In the genomic region with DNA sequence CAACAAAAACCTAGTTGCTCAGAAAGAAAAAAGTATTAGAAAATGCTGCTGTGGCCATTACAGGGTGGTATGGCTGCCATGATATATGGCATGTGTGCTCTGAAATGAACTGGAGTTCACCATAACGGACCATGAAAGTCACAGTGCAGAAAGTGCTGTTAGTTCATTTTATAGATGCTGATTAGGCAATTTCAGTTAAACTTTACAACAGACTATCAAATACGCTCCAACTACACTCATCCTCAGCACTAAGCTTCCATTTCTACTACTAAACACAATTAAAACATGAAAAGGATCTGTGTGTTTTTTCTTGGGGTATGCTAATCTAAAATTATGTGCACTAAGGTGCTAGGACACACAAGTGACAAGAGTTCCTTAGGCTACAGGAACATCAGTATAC, we compare ENCODE assay signal across 8 mouse cellular contexts.
DNase-seq lines count a peak whose midpoint lies in the region; ATAC-seq and TF ChIP-seq lines count a peak whose summit lies in the region.

No protein-coding gene starts in this region.

- no peaks in the 10 kb centered on the region for H3K9me3 ChIP-seq in lung, embryonic 15.5 days
- H3K9me3 ChIP-seq in forebrain, embryonic 11.5 days (ENCODE audit: control insufficient read depth, low read length): no peaks in the 10 kb centered on the region
- H3K9me3 ChIP-seq in limb, embryonic 13.5 days: no peaks in the 10 kb centered on the region

- no peak for DNase-seq in lung, postnatal 36 days
- no peak for DNase-seq in forebrain, embryonic 11.5 days (ENCODE audit: low spot score)
- no peak for DNase-seq in thymus, postnatal 4 days
- DNase-seq in embryo, embryonic 10 days (ENCODE audit: low spot score): no peak
- DNase-seq in frontal cortex, postnatal 10 days (ENCODE audit: low spot score in 2 of 2): no peak

- no peak for ATAC-seq in lung, embryonic 15.5 days (ENCODE audit: borderline replicate concordance, extremely low read depth, low FRiP score, low TSS enrichment)
- ATAC-seq in forebrain, embryonic 11.5 days (replicated peaks; ENCODE audit: low FRiP score): no peak
- no peak for ATAC-seq in limb, embryonic 13.5 days (ENCODE audit: low FRiP score, low read depth)

- TF ChIP-seq CTCF in small intestine, adult 2 months (IDR thresholded peaks at IDR 0.05; ENCODE audit: extremely low read depth, insufficient read length, insufficient replicate concordance, low read depth, low read length): no peak

- TF ChIP-seq POLR2A in small intestine, adult 2 months (IDR thresholded peaks at IDR 0.05; ENCODE audit: low read depth, low read length): no peak

- no peaks in the 10 kb centered on the region for H3K27me3 ChIP-seq in lung, embryonic 15.5 days
- H3K27me3 ChIP-seq in forebrain, embryonic 11.5 days (ENCODE audit: control insufficient read depth, insufficient read depth, low read length): no peaks in the 10 kb centered on the region
- H3K27me3 ChIP-seq in limb, embryonic 13.5 days: no peaks in the 10 kb centered on the region
- no peaks in the 10 kb centered on the region for H3K27me3 ChIP-seq in small intestine, adult 2 months (ENCODE audit: control insufficient read depth, insufficient read depth, low read length)

- H3K27ac ChIP-seq in lung, embryonic 15.5 days: no peak overlapping the region
- no peak overlapping the region for H3K27ac ChIP-seq in forebrain, embryonic 11.5 days (ENCODE audit: low read depth, low read length)
- H3K27ac ChIP-seq in limb, embryonic 13.5 days: no peak overlapping the region
- H3K27ac ChIP-seq in small intestine, adult 2 months (ENCODE audit: insufficient read depth, low read depth, low read length): 0 out of 2 replicates have a peak overlapping the region, but pooled peaks have one; percentile 21

- no peaks in the 10 kb centered on the region for H3K36me3 ChIP-seq in lung, embryonic 15.5 days
- H3K36me3 ChIP-seq in forebrain, embryonic 11.5 days (ENCODE audit: control insufficient read depth, insufficient read depth, low read length): no peaks in the 10 kb centered on the region
- no peaks in the 10 kb centered on the region for H3K36me3 ChIP-seq in limb, embryonic 13.5 days
- H3K36me3 ChIP-seq in small intestine, adult 2 months (ENCODE audit: control insufficient read depth, insufficient read depth, low read length): no peaks in the 10 kb centered on the region

- H3K4me2 ChIP-seq in lung, embryonic 15.5 days: peak overlapping the region; percentile 71
- peak overlapping the region; percentile 73 for H3K4me2 ChIP-seq in forebrain, embryonic 11.5 days (ENCODE audit: low read depth, low read length, severe bottlenecking)
- H3K4me2 ChIP-seq in limb, embryonic 13.5 days (replicated peaks): peak overlapping the region; percentile 80

- WGBS in lung, embryonic 15.5 days: 56% methylated on average over 2 of the region's 2 CpGs
- WGBS in forebrain, embryonic 11.5 days: 70% methylated on average over 2 of the region's 2 CpGs
- WGBS in limb, embryonic 13.5 days: 29% methylated on average over 2 of the region's 2 CpGs
- WGBS in small intestine, adult 2 months: 27% methylated on average over 2 of the region's 2 CpGs

- H3K9ac ChIP-seq in lung, embryonic 15.5 days: peak overlapping the region; percentile 73; the same call in 1 of the 2 replicates
- peak overlapping the region; percentile 97 for H3K9ac ChIP-seq in forebrain, embryonic 11.5 days (ENCODE audit: low read length)
- H3K9ac ChIP-seq in limb, embryonic 13.5 days: peak overlapping the region; percentile 89

- H3K4me3 ChIP-seq in lung, embryonic 15.5 days: peak overlapping the region; percentile 75
- H3K4me3 ChIP-seq in forebrain, embryonic 11.5 days (ENCODE audit: low read depth, low read length): peak overlapping the region; percentile 88
- peak overlapping the region; percentile 87 for H3K4me3 ChIP-seq in limb, embryonic 13.5 days
- no peak overlapping the region for H3K4me3 ChIP-seq in small intestine, adult 2 months (ENCODE audit: low read depth, low read length)

- H3K4me1 ChIP-seq in lung, embryonic 15.5 days: peaks cover 20% of the 10 kb centered on the region
- H3K4me1 ChIP-seq in forebrain, embryonic 11.5 days (replicated peaks; ENCODE audit: control insufficient read depth, insufficient read depth, low read length): peaks cover 6% of the 10 kb centered on the region; the same call in 1 of the 2 replicates
- H3K4me1 ChIP-seq in limb, embryonic 13.5 days: peaks cover 21% of the 10 kb centered on the region
- peaks cover 5% of the 10 kb centered on the region for H3K4me1 ChIP-seq in small intestine, adult 2 months (ENCODE audit: control insufficient read depth, insufficient read depth, insufficient read length, low read length)
